Mouse (Mus musculus) Patski (cell line): Measurements from ENCODE around the gene Cmklr1. TPM values are rescaled to one million over a fixed set of nuclear protein-coding genes. Genes with fewer than 3 reads are reported as not detected.
A peak's percentile ranks its signal among the peaks of the same experiment; 100 is the strongest.

Experiments
- ATAC-seq: fragments of 100-300 bp; one replicate; pipeline ENCODE4 v1.8.0; 2021
- CTCF ChIA-PET: fragments of 350-600 bp; sonication (Branson Sonifier 250); formaldehyde crosslinking; loops from one replicate; lab custom pipeline; 2022; ENCODE audit warnings: inconsistent platforms; lab: Charles Lee
- POLR2A ChIA-PET: fragments of 350-600 bp; sonication (Branson Sonifier 250); formaldehyde crosslinking; loops from one replicate; lab custom pipeline; 2022; ENCODE audit warnings: antibody characterized with exemption, inconsistent platforms; lab: Charles Lee
- DNase-seq: peaks from one replicate; pipeline ENCODE4 v3.0.0-alpha.2; 2011; ENCODE audit warnings: low read depth, low spot score
- H3K27me3 ChIP-seq: fragments of 371-371 bp; one replicate; pipeline ENCODE4 v1.5.1; 2021
- CTCF ChIP-seq: fragments of 100-300 bp; IDR thresholded peaks from one replicate; pipeline ENCODE4 v1.5.1; 2021
- in situ Hi-C: fragments of 300-500 bp; cut with MboI; formaldehyde crosslinking; loops from 3 replicates; pipeline ENCODE4 v1.11.1; 2018; ENCODE audit warnings: low pct_unique_long_range_greater_than_20kb, mixed read lengths
- polyA plus RNA-seq: library from polyadenylated mRNA; unstranded; gene quantifications from one replicate; pipeline ENCODE4 v1.2.3, GENCODE M21; 2021

Cmklr1 gene
- polyA plus RNA-seq, 1 experiment from 2014 or later = not detected

DNA sequence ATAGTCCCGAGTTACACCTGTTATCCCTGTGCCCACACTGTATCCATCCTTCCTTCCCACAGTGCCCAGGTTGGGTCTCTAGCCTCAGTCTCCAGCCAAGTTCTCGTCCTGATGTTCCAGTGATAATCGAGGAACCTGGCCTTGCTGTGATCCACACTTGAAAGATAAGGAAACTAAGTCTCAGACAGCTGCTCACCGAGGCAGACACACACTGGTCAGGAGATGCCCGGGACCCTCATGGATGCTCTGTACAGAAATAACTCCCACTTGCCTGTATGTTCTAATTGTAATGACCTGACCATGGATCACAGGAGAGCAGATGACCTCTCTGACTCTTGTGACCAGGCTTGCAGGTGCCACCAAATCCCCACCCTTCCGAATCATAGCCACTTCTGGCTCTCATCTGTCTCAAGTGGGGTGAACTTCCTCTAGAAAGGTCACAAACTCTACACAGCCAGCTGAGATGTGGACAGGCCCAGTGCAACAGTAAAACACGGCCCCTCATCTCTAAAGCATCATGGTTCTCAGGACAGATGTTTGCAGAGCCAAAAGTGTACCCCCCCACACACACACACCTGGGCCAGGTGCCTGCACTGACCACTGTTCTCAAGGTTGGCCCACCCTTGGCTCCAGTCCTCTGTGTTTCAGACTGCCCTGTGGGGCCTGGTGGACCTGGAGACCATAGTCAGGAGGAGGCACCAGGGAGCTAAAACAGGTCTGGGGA is 15.2 kb downstream of the Cmklr1 start:
- DNase-seq = no peak
- in situ Hi-C loops = no loop called here
- no peaks in the 10 kb centered on the region for H3K27me3 ChIP-seq
- TF ChIP-seq CTCF = no peak
- no peak for ATAC-seq
- POLR2A ChIA-PET = no interaction called here
- CTCF ChIA-PET = interaction anchor here (1.1 kb wide), 1 partner anchor 14 kb away, joined by 3 read pairs; no protein-coding TSS in a partner anchor

GRCm38 (mm10) chr5:113634024-113634651 is 16.1 kb downstream of the Cmklr1 start:
- peak; percentile 12 for ATAC-seq
- ChIA-PET CTCF (no interaction called here), POLR2A (no interaction called here)
- no peak for TF ChIP-seq CTCF
- in situ Hi-C loops = no loop called here
- no peaks in the 10 kb centered on the region for H3K27me3 ChIP-seq
- no peak for DNase-seq

DNA sequence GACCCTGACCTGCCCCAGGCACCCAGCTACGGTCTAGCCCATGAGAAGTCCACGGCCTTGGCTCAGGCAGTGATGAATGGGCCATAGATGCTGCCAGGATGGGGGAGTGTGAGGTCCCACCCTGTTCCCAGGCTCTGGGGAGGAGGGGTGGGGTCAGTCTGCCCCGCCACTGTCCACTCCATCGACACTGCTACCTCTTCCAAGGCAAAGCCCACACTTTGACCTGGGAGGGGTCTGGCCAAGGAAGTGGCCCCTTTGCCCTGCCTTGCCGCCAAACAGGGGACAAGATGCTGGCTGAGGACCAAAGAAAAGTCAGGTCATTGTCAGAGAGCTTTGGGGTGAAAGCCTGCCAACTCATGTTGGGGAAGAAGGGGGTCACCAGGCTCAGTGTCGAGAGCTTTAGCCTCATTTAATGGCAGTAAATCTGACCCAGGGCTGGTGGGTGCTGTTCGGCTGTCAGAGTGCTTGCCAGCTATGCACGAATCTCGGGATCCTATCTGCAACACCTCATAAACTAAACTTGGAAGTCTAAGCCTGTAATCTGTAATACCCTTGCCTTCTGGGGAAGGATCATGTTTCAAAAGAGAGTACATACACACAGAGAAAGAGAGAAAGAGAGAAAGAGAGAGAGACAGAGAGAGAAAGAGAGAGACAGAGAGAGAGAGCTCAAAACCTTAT is 17.1 kb downstream of the Cmklr1 start:
- TF ChIP-seq CTCF = no peak
- in situ Hi-C loops = no loop called here
- ATAC-seq = no peak
- POLR2A ChIA-PET = no interaction called here
- CTCF ChIA-PET = no interaction called here
- no peak for DNase-seq
- H3K27me3 ChIP-seq = no peaks in the 10 kb centered on the region

- no peak for TF ChIP-seq CTCF
- no peak for ATAC-seq
- no peak for DNase-seq
- CTCF ChIA-PET = interaction anchor here (0.7 to 1.6 kb wide), 2 partner anchors 52 to 94 kb away, joined by 3 read pairs; partner anchors contain the start of gene 1700069L16Rik
- in situ Hi-C loops = no loop called here
- no peaks in the 10 kb centered on the region for H3K27me3 ChIP-seq
- POLR2A ChIA-PET = no interaction called here
Measured at GRCm38 (mm10) chr5:113630116-113630515, 20.1 kb downstream of the Cmklr1 start.

GRCm38 (mm10) chr5:113629248-113629647 is 21.0 kb downstream of the Cmklr1 start:
- ChIA-PET POLR2A (no interaction called here), CTCF (interaction anchor here (1.6 kb wide), 1 partner anchor 95 kb away, joined by 3 read pairs; the partner anchor contains the start of gene 1700069L16Rik)
- ATAC-seq (no peak), DNase-seq (no peak)
- no peak for TF ChIP-seq CTCF
- no peaks in the 10 kb centered on the region for H3K27me3 ChIP-seq
- in situ Hi-C loops = no loop called here

DNA sequence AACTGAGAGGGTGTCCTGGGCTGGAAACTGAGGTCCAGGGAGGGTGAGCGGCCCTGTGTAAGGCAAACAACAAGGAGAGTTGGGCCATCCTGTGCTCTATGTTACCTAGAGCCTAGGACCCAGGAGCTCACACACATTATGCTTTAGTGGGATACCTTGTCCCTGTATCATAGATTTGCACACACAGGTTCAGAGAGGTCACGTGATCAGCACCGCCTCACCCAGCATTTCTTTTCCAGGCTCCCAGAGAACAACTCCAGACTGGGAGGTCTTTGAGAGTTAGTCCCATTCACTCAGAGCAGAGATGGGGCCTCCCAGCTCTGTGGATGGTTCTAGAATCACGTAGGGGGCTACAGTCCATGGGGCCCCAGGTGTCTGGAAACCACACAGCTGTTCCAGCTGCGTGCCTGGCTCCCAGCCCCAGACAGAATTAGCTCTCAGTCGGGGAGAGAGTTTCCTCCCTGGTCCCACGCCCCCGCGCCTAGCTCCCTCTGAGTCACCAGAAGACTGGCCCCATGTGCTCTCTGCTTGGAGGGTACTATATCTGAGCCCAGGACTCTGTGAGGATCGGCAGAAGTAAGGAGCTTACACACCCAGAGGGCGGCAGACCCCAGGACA is 22.3 kb downstream of the Cmklr1 start:
- ChIA-PET CTCF (interaction anchor here (1.6 kb wide), 1 partner anchor 8 kb away, joined by 3 read pairs; no protein-coding TSS in a partner anchor), POLR2A (no interaction called here)
- in situ Hi-C loops = no loop called here
- no peaks in the 10 kb centered on the region for H3K27me3 ChIP-seq
- TF ChIP-seq CTCF = no peak
- no peak for ATAC-seq
- DNase-seq = no peak

DNA sequence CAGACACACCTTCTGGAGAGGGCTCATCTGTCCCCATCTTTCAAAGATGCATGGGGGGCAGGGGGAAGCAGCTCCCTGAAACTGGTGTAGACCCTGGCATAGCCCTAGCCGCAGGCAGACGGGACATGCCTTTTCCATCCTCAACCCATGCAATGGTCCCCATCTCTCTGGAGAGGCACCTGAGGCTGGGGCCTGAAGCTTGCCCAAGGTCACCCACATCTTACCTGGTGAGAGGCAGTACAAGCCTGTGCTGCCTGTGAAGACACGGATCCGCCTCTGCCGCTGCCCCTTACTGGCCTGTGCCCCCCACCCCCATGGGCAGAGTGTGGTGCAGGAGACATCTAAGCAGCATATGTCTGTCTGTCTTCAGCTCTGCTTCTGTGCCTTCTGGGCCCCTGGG is 23.2 kb downstream of the Cmklr1 start:
- ChIA-PET POLR2A (no interaction called here), CTCF (interaction anchor here (1.6 kb wide), 1 partner anchor 9 kb away, joined by 3 read pairs; no protein-coding TSS in a partner anchor)
- DNase-seq (no peak), ATAC-seq (no peak)
- in situ Hi-C loops = no loop called here
- no peaks in the 10 kb centered on the region for H3K27me3 ChIP-seq
- no peak for TF ChIP-seq CTCF

- ChIA-PET CTCF (interaction anchor here (1.6 kb wide), 1 partner anchor 10 kb away, joined by 3 read pairs; no protein-coding TSS in a partner anchor), POLR2A (no interaction called here)
- H3K27me3 ChIP-seq = no peaks in the 10 kb centered on the region
- in situ Hi-C loops = no loop called here
- no peak for ATAC-seq
- no peak for DNase-seq
- TF ChIP-seq CTCF = no peak
Measured at GRCm38 (mm10) chr5:113626352-113626751, 23.9 kb downstream of the Cmklr1 start.

GRCm38 (mm10) chr5:113625068-113625467 is 25.2 kb downstream of the Cmklr1 start:
- DNase-seq (no peak), ATAC-seq (no peak)
- no peak for TF ChIP-seq CTCF
- POLR2A ChIA-PET = no interaction called here
- H3K27me3 ChIP-seq = no peaks in the 10 kb centered on the region
- in situ Hi-C loops = no loop called here
- CTCF ChIA-PET = no interaction called here

DNA sequence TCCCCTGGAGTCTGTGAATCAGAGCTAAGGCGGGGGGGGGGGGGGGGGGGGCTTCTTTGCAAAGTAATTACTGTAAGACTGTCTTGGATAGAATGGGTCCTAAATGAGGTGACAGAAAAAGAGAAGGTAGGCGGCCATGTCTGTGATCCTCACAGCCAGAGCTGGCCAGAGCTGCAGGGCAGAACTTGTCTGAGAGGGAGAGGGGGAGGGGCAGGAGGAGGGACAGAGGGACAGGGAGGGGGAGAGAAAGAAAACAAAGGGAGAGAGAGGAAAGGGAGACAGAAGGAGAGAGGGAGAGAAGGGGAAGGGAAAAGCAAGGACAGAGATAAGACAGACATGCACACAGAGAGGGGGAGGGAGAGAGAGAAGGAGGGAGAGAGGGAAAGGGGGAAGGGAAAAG is 27.2 kb downstream of the Cmklr1 start:
- in situ Hi-C loops = no loop called here
- H3K27me3 ChIP-seq = no peaks in the 10 kb centered on the region
- no peak for TF ChIP-seq CTCF
- ATAC-seq (no peak), DNase-seq (no peak)
- POLR2A ChIA-PET = no interaction called here
- CTCF ChIA-PET = no interaction called here
